Mouse (Mus musculus) ES-CJ7 (cell line): ENCODE measurements at regions not wholly inside any gene's neighbourhood (a gene's known extent, or its start where the extent isn't known, plus 50 kb on each side); places are given as distances from the start of the nearest gene placed in this dataset.
"Not testable (repeated sequence)": the region's sequence is repeated elsewhere in the genome, so short reads cannot be mapped to it uniquely, and the experiment has no call there.

Experiments
- DNase-seq: peaks from one replicate; pipeline ENCODE4 v3.0.0; 2011; ENCODE audit warnings: low read depth, low spot score

- DNase-seq, result peak; percentile 36
These were observed 55.0 kb upstream of the Zfp990 start for GRCm38 (mm10) chr4:145455573-145455972.

GRCm38 (mm10) chr4:145448586-145448985 lies 62.0 kb upstream of the Zfp990 start:
- peak; percentile 37 for DNase-seq

GRCm38 (mm10) chr4:145436718-145437117 lies 73.8 kb upstream of the Zfp990 start:
- DNase-seq, result not testable (repeated sequence)

GRCm38 (mm10) chr4:145434519-145434918 lies 76.0 kb upstream of the Zfp990 start:
- DNase-seq, result peak; percentile 63

- DNase-seq, result no peak
These were observed 76.5 kb upstream of the Zfp990 start for GRCm38 (mm10) chr4:145434071-145434470.

- not testable (repeated sequence) for DNase-seq
These were observed 77.3 kb upstream of the Zfp990 start for GRCm38 (mm10) chr4:145433235-145433634.

GRCm38 (mm10) chr4:145431910-145432765 lies 78.4 kb upstream of the Zfp990 start:
- peak; percentile 94 for DNase-seq

- DNase-seq, result not testable (repeated sequence)
These were observed 92.7 kb upstream of the Zfp990 start for GRCm38 (mm10) chr4:145417837-145418236.

- DNase-seq, result peak; percentile 62
These were observed 96.2 kb upstream of the Tnfrsf8 start for GRCm38 (mm10) chr4:145411141-145411540.

GRCm38 (mm10) chr4:145409796-145410475 lies 95.0 kb upstream of the Tnfrsf8 start:
- peak; percentile 65 for DNase-seq

GRCm38 (mm10) chr4:145406050-145406449 lies 91.1 kb upstream of the Tnfrsf8 start:
- DNase-seq, result not testable (repeated sequence)

GRCm38 (mm10) chr4:145404230-145404629 lies 89.3 kb upstream of the Tnfrsf8 start:
- DNase-seq, result not testable (repeated sequence)

GRCm38 (mm10) chr4:145378876-145379275 lies 63.9 kb upstream of the Tnfrsf8 start:
- peak; percentile 84 for DNase-seq

GRCm38 (mm10) chr4:145377306-145378067 lies 62.5 kb upstream of the Tnfrsf8 start:
- peak; percentile 72 for DNase-seq

GRCm38 (mm10) chr4:145369753-145370152 lies 54.8 kb upstream of the Tnfrsf8 start:
- no peak for DNase-seq

- no peak for DNase-seq
These were observed 52.4 kb upstream of the Tnfrsf8 start for GRCm38 (mm10) chr4:145367274-145367822.

GRCm38 (mm10) chr4:145366301-145366700 lies 51.3 kb upstream of the Tnfrsf8 start:
- DNase-seq, result peak; percentile 48

- DNase-seq, result peak; percentile 15
These were observed 50.8 kb upstream of the Tnfrsf8 start for GRCm38 (mm10) chr4:145365793-145366192.
